Mouse (Mus musculus) thymus, postnatal 4 days (tissue): ENCODE data around the gene F2r.

Source experiments
- DNase-seq: peaks from one replicate; pipeline ENCODE4 v3.0.0; 2021

F2r gene

GRCm38 (mm10) chr13:95630747-95631146 lies 12.5 kb upstream of the F2r start:
- DNase-seq, result no peak

GRCm38 (mm10) chr13:95629751-95630150 lies 11.5 kb upstream of the F2r start:
- no peak for DNase-seq

GRCm38 (mm10) chr13:95626696-95627095 lies 8.4 kb upstream of the F2r start:
- no peak for DNase-seq

GRCm38 (mm10) chr13:95623042-95623441 lies 4.8 kb upstream of the F2r start:
- no peak for DNase-seq

- no peak for DNase-seq
Observed at GRCm38 (mm10) chr13:95621563-95621962, 3.3 kb upstream of the F2r start.

- no peak for DNase-seq
Observed at GRCm38 (mm10) chr13:95618859-95619258, 572 bp upstream of the F2r start.

GRCm38 (mm10) chr13:95617671-95618171 lies 566 bp downstream of the F2r start:
- no peak for DNase-seq

GRCm38 (mm10) chr13:95617082-95617670 lies 1.1 kb downstream of the F2r start:
- DNase-seq, result peak; percentile 70

- no peak for DNase-seq
Observed at GRCm38 (mm10) chr13:95616512-95616911, 1.8 kb downstream of the F2r start.

GRCm38 (mm10) chr13:95614757-95615156 lies 3.5 kb downstream of the F2r start:
- no peak for DNase-seq

GRCm38 (mm10) chr13:95612243-95612642 lies 6.0 kb downstream of the F2r start:
- DNase-seq, result no peak

GRCm38 (mm10) chr13:95611752-95612151 lies 6.5 kb downstream of the F2r start:
- DNase-seq, result no peak

- DNase-seq, result no peak
Observed at GRCm38 (mm10) chr13:95610786-95611562, 7.3 kb downstream of the F2r start.

GRCm38 (mm10) chr13:95609088-95609420 lies 9.2 kb downstream of the F2r start:
- no peak for DNase-seq

- DNase-seq, result no peak
Observed at GRCm38 (mm10) chr13:95608416-95609087, 9.7 kb downstream of the F2r start.

GRCm38 (mm10) chr13:95607019-95607418 lies 11.3 kb downstream of the F2r start:
- DNase-seq, result no peak

GRCm38 (mm10) chr13:95604288-95604687 lies 14.0 kb downstream of the F2r start:
- no peak for DNase-seq

- no peak for DNase-seq
Observed at GRCm38 (mm10) chr13:95599833-95600359, 18.4 kb downstream of the F2r start.

GRCm38 (mm10) chr13:95598232-95598920 lies 19.9 kb downstream of the F2r start:
- DNase-seq, result no peak

GRCm38 (mm10) chr13:95597578-95597977 lies 20.7 kb downstream of the F2r start:
- no peak for DNase-seq

GRCm38 (mm10) chr13:95596689-95597088 lies 21.6 kb downstream of the F2r start:
- no peak for DNase-seq

- no peak for DNase-seq
Observed at GRCm38 (mm10) chr13:95595921-95596320, 22.4 kb downstream of the F2r start.

- DNase-seq, result no peak
Observed at GRCm38 (mm10) chr13:95595411-95595810, 22.9 kb downstream of the F2r start.
